Mouse (Mus musculus): ENCODE results near the gene Rpl14.

DNA sequence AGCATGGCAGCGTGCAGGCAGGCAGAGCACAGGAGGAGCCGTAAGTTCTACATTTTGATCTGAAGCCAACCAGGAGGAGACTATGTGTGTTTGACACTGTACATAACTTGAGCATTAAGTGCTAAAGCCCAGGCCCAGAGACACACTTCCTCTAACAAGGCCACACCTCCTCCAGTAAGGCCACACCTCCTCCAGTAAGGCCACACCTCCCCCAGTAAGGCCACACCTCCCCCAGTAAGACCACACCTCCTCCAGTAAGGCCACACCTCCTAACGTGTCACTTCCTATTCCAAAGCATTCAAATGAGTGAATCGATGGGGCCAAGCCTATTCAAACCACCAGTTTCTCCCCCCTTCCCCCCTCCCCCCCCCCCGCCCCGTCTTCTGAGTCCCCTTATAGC, 38.6 kb upstream of the Rpl14 start:
- TF ChIP-seq MEF2A (IDR thresholded peaks at IDR 0.05; ENCODE audit: borderline replicate concordance, low read depth, low read length) (no peak), MAFK (IDR thresholded peaks at IDR 0.05; ENCODE audit: insufficient replicate concordance, low read length) (no peak), SMC3 (IDR thresholded peaks at IDR 0.05; ENCODE audit: low read depth, low read length) (no peak), ZNF384 (IDR thresholded peaks at IDR 0.05; ENCODE audit: low read depth, low read length) (no peak), ZKSCAN1 (IDR thresholded peaks at IDR 0.05; ENCODE audit: borderline replicate concordance, low read depth, low read length) (no peak), EP300 (IDR thresholded peaks at IDR 0.05; ENCODE audit: low read length) (no peak), CTCF (conservative IDR thresholded peaks at IDR 0.05 in 1 of 2, IDR thresholded peaks at IDR 0.05 in 1 of 2; ENCODE audit: low read depth in 2 of 2, low read length in 2 of 2) (no peak), CHD2 (IDR thresholded peaks at IDR 0.05; ENCODE audit: low read length) (no peak), KAT2A (IDR thresholded peaks at IDR 0.05; ENCODE audit: insufficient replicate concordance, low read length) (no peak), POLR2AphosphoS2 (IDR thresholded peaks at IDR 0.05; ENCODE audit: low read depth, low read length) (no peak), ELF1 (IDR thresholded peaks at IDR 0.05; ENCODE audit: low read depth, low read length) (no peak)
